Mouse (Mus musculus) small intestine, adult 2 months (tissue): ENCODE data around the gene Lyar. TPM values are rescaled to one million over a fixed set of nuclear protein-coding genes. Genes with fewer than 3 reads are reported as not detected.

Source experiments
- H3K27ac ChIP-seq: fragments of 200-500 bp; 2 replicates; pipeline ENCODE4 v1.5.1; 2012; ENCODE audit warnings: low read depth, low read length, control low read depth, inconsistent platforms; ENCODE audit not compliant: insufficient read depth
- H3K27me3 ChIP-seq: fragments of 200-500 bp; 2 replicates; pipeline ENCODE4 v1.6.1; 2012; ENCODE audit warnings: mild to moderate bottlenecking, moderate library complexity, low read length, inconsistent platforms; ENCODE audit not compliant: control insufficient read depth, insufficient read depth
- H3K36me3 ChIP-seq: fragments of 200-500 bp; 2 replicates; pipeline ENCODE4 v1.6.1; 2012; ENCODE audit warnings: mild to moderate bottlenecking, low read length, control low read depth, inconsistent platforms; ENCODE audit not compliant: control insufficient read depth, insufficient read depth
- H3K4me1 ChIP-seq: fragments of 200-500 bp; 2 replicates; pipeline ENCODE4 v1.6.1; 2012; ENCODE audit warnings: low read length, inconsistent platforms, mixed read lengths; ENCODE audit not compliant: control insufficient read depth, insufficient read depth, insufficient read length
- H3K4me3 ChIP-seq: fragments of 200-500 bp; 2 replicates; pipeline ENCODE4 v1.5.1; 2012; ENCODE audit warnings: low read depth, mild to moderate bottlenecking, control low read depth, inconsistent platforms, low read length, moderate library complexity
- CTCF ChIP-seq: fragments of 200-500 bp; IDR thresholded peaks from 2 replicates; pipeline ENCODE4 v1.5.1; 2012; ENCODE audit warnings: low read depth, mild to moderate bottlenecking, control low read depth, inconsistent platforms, low read length, moderate library complexity, mixed read lengths; ENCODE audit not compliant: insufficient replicate concordance, insufficient read length; ENCODE audit errors: extremely low read depth
- POLR2A ChIP-seq: fragments of 200-500 bp; IDR thresholded peaks from 2 replicates; pipeline ENCODE4 v1.6.1; 2012; ENCODE audit warnings: low read depth, mild to moderate bottlenecking, control low read depth, inconsistent platforms, low read length, moderate library complexity
- WGBS: fragments of 180-500 bp; shearing (Covaris S2); methylation state at CpG from one replicate; pipeline ENCODE4 v1.1.7; 2018; 5-methylcytosine and 5-hydroxymethylcytosine counted together
- polyA plus RNA-seq: library from polyadenylated mRNA; depleted of rRNA; stranded (reverse); fragments of >200 nt; gene quantifications from 2 replicates; pipeline ENCODE4 v1.2.3, GENCODE M21; 2012; rRNA removed

Gene Lyar
- 0.23 and 1.4 TPM in 2 replicates for polyA plus RNA-seq

GRCm38 (mm10) chr5:38220328-38220912 lies at the start of gene Lyar, which contains the start of gene Zbtb49:
Gene Lyar, plus strand, starts transcription at chr5:38220470.
Gene Zbtb49, minus strand, starts transcription at chr5:38220457.
- H3K27me3 ChIP-seq, result no peaks in the 10 kb centered on the region
- peak within 1 kb of the TSS; percentile 95 for H3K4me3 ChIP-seq
- H3K27ac ChIP-seq, result no peak within 1 kb of the TSS; the same call in 1 of the 2 replicates
- under 1% methylated on average over 55 of the region's 55 CpGs for WGBS
- no peak for TF ChIP-seq CTCF
- peak; percentile 67 for TF ChIP-seq POLR2A
- H3K4me1 ChIP-seq, result peaks cover 10% of the 10 kb centered on the region; the same call in 1 of the 2 replicates
- peaks cover 6% of the 10 kb centered on the region for H3K36me3 ChIP-seq

- Histone ChIP-seq H3K4me3 (no peak overlapping the region), H3K27ac (no peak overlapping the region), H3K27me3 (no peaks in the 10 kb centered on the region), H3K4me1 (no peaks in the 10 kb centered on the region), H3K36me3 (no peaks in the 10 kb centered on the region)
- no peak for TF ChIP-seq POLR2A
- 49% methylated on average over 5 of the region's 5 CpGs for WGBS
These were observed 46.5 kb upstream of the Lyar start for GRCm38 (mm10) chr5:38173766-38174165.

GRCm38 (mm10) chr5:38174256-38174912 lies 45.9 kb upstream of the Lyar start:
- Histone ChIP-seq H3K4me1 (no peaks in the 10 kb centered on the region), H3K4me3 (no peak overlapping the region), H3K36me3 (no peaks in the 10 kb centered on the region), H3K27ac (no peak overlapping the region), H3K27me3 (no peaks in the 10 kb centered on the region)
- 74% methylated on average over 16 of the region's 16 CpGs for WGBS
- TF ChIP-seq POLR2A, result no peak
- no peak for TF ChIP-seq CTCF

- no peak for TF ChIP-seq CTCF
- TF ChIP-seq POLR2A, result no peak
- 68% methylated on average over 6 of the region's 6 CpGs for WGBS
These were observed 35.5 kb upstream of the Lyar start for GRCm38 (mm10) chr5:38184688-38185285.

GRCm38 (mm10) chr5:38187006-38187405 lies 33.3 kb upstream of the Lyar start:
- Histone ChIP-seq H3K4me1 (no peaks in the 10 kb centered on the region), H3K27me3 (no peaks in the 10 kb centered on the region), H3K27ac (no peak overlapping the region), H3K4me3 (no peak overlapping the region), H3K36me3 (no peaks in the 10 kb centered on the region)
- TF ChIP-seq CTCF (no peak), POLR2A (no peak)
- WGBS, result 74% methylated on average over 2 of the region's 2 CpGs

More at GRCm38 (mm10) chr5:38184688-38185285, 35.5 kb upstream of the Lyar start:
- no peak overlapping the region for H3K4me3 ChIP-seq
- H3K36me3 ChIP-seq, result no peaks in the 10 kb centered on the region
- no peaks in the 10 kb centered on the region for H3K27me3 ChIP-seq
- no peak overlapping the region for H3K27ac ChIP-seq
- H3K4me1 ChIP-seq, result no peaks in the 10 kb centered on the region

GRCm38 (mm10) chr5:38190907-38191306 lies 29.4 kb upstream of the Lyar start:
- H3K27ac ChIP-seq, result no peak overlapping the region
- TF ChIP-seq CTCF, result no peak
- TF ChIP-seq POLR2A, result no peak

GRCm38 (mm10) chr5:38194946-38195345 lies 25.3 kb upstream of the Lyar start:
- no peak for TF ChIP-seq POLR2A
- no peak for TF ChIP-seq CTCF
- 37% methylated on average over 2 of the region's 2 CpGs for WGBS
- Histone ChIP-seq H3K27ac (no peak overlapping the region), H3K4me3 (no peak overlapping the region), H3K4me1 (no peaks in the 10 kb centered on the region), H3K27me3 (no peaks in the 10 kb centered on the region), H3K36me3 (peaks cover 4% of the 10 kb centered on the region; the same call in 1 of the 2 replicates)

More at GRCm38 (mm10) chr5:38190907-38191306, 29.4 kb upstream of the Lyar start:
- no peaks in the 10 kb centered on the region for H3K36me3 ChIP-seq
- H3K27me3 ChIP-seq, result no peaks in the 10 kb centered on the region
- no peak overlapping the region for H3K4me3 ChIP-seq
- no peaks in the 10 kb centered on the region for H3K4me1 ChIP-seq
- 94% methylated on average over 3 of the region's 3 CpGs for WGBS
